Mouse (Mus musculus): Measurements from ENCODE around the gene Hist1h3c.

Gene Hist1h3c

GRCm38 (mm10) chr13:23757211-23757773, 11.9 kb upstream of the Hist1h3c start:
- DNase-seq (ENCODE audit: low spot score), result peak; percentile 62

DNA sequence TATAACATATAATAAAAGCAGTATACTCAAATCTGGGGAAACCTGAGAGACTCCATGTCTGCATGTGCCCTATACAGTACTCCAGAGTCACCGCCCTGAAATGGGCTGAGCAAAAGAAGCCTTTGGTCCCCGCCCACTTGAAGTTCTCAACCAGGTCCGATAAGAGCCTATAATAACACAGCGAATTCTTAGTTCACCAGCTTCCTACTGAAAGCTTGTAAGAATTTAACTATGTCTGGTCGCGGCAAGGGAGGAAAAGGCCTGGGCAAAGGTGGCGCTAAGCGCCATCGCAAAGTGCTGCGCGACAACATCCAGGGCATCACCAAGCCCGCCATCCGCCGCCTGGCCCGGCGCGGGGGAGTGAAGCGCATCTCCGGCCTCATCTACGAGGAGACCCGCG, 11.4 kb upstream of the Hist1h3c start, which contains the start of gene Hist1h4b:
Gene Hist1h4b (plus strand): TSS at position 224 of the 400 bp plus-strand sequence.
- DNase-seq (ENCODE audit: low spot score), result peak; percentile 94

DNA sequence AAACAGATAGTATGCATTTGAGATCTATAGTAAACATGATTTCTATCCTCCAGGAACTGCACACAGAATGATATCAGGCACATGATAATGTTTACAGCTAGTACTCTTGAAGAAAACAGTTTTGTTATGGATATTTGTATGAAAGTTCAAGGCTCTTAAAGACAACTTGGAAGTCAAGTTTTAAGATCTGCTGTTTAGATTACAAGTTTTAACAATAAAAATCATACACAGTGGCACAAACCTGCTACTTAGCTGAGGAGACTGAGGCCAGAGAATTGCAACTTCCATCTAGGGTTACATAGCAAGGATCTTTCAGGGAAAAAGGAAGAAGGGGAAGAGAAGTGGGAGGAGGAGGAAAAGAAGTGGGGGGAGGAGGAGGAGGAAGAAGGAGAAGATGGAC, 9.6 kb upstream of the Hist1h3c start:
- DNase-seq (ENCODE audit: low spot score), result no peak

- DNase-seq (ENCODE audit: low spot score), result no peak
Observed at GRCm38 (mm10) chr13:23753314-23754078, 8.1 kb upstream of the Hist1h3c start.

- no peak for DNase-seq (ENCODE audit: low spot score)
Observed at GRCm38 (mm10) chr13:23752742-23753172, 7.4 kb upstream of the Hist1h3c start.

- DNase-seq (ENCODE audit: low spot score), result peak; percentile 80
Observed at GRCm38 (mm10) chr13:23752067-23752741, 6.8 kb upstream of the Hist1h3c start, which contains the start of gene Hist1h3b. Hist1h3b (plus strand) TSS chr13:23752267.

DNA sequence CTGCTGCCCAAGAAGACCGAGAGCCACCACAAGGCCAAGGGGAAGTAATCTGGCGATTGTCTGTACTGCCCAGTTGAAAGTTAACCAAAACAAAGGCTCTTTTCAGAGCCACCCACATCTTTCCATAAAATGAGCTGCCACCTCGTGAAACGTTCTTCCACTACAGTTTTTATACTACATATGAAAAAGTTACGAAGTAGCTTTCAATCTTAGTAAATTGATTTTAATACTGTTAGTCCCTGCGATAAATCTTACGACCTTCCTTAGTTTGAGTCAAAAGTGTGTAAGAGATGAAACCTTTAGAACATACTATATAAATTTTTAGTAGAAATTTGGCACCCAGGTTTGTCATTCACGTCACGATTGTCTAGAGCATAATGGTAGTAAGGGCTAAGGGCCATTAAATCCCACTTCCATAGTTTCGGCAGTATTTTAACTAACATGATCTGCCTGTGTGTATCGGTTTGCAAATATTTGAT, 6.1 kb upstream of the Hist1h3c start:
- no peak for DNase-seq (ENCODE audit: low spot score)

- DNase-seq (ENCODE audit: low spot score), result peak; percentile 62
Observed at GRCm38 (mm10) chr13:23750839-23751477, 5.6 kb upstream of the Hist1h3c start, which contains the start of gene Hist1h2ab. Hist1h2ab (plus strand) TSS chr13:23751126.

DNA sequence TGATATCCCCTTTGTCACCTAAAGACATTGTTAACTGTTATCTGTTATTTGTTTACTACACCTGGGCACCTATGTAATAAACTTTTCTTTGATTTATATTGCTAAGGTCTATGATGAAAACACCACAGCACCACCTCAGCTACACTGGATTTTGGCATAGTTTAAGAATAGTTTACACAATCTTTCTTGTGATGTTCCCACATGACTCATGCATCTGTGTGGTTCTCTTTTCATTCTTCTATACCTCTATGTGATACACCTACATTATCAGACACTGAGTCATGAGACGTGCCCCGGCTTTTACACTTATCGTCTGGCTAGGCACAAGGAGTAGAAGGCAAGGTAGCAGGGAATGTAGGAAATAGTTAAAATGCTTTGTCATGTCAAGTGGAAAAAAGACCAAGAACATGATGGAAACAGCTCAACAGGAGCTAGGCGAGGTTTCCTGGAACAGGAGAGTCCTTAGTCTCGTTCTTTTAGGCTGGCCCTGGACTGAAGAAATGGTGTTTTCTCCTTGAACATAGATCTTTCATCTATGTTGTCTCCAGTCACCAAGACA, 4.2 kb upstream of the Hist1h3c start:
- no peak for DNase-seq (ENCODE audit: low spot score)

DNA sequence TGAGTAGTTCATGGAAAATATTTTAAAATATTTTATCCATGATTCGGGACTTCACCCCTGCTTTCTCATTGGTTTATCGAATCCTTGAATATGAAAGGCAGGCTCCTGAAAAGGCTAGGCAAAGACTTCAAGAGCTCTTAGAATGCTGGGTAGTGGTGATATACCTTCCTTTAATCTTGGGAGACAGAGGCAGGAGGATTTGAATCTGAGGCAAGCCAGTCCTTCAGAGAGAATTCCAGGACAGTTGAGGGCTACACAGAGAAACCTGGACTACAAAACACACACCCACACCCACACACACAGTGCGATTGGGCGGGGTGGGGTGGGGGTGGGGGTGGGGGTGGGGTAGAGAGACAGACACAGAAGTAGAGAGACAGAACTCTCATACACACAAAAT, 2.5 kb upstream of the Hist1h3c start:
- no peak for DNase-seq (ENCODE audit: low spot score)

GRCm38 (mm10) chr13:23747081-23747891, 1.9 kb upstream of the Hist1h3c start:
- DNase-seq (ENCODE audit: low spot score), result no peak

- DNase-seq (ENCODE audit: low spot score), result peak; percentile 83
Observed at GRCm38 (mm10) chr13:23746201-23747080, 1.0 kb upstream of the Hist1h3c start, which contains the start of gene Hist1h2bb. Hist1h2bb (plus strand) TSS chr13:23746734.

- DNase-seq (ENCODE audit: low spot score), result peak; percentile 72
Observed at GRCm38 (mm10) chr13:23744421-23745380, 701 bp downstream of the Hist1h3c start.

- DNase-seq (ENCODE audit: low spot score), result no peak
Observed at GRCm38 (mm10) chr13:23743963-23744362, 1.4 kb downstream of the Hist1h3c start.

GRCm38 (mm10) chr13:23743215-23743614, 2.2 kb downstream of the Hist1h3c start:
- DNase-seq (ENCODE audit: low spot score), result no peak

GRCm38 (mm10) chr13:23742007-23742406, 3.4 kb downstream of the Hist1h3c start:
- no peak for DNase-seq (ENCODE audit: low spot score)

GRCm38 (mm10) chr13:23740910-23741309, 4.5 kb downstream of the Hist1h3c start:
- DNase-seq (ENCODE audit: low spot score), result no peak

GRCm38 (mm10) chr13:23740256-23740840, 5.1 kb downstream of the Hist1h3c start:
- DNase-seq (ENCODE audit: low spot score), result no peak

All from spleen, adult 12 weeks (tissue).